ENCODE assay signal across 9 mouse cellular contexts in genomic region chr2:31088871-31089270, GRCm38 (mm10). TPM values are rescaled to one million over a fixed set of nuclear protein-coding genes. Genes with fewer than 3 reads are reported as not detected.
A peak's percentile ranks its signal among the peaks of the same experiment; 100 is the strongest.
DNase-seq lines count a peak whose midpoint lies in the region; ATAC-seq and TF ChIP-seq lines count a peak whose summit lies in the region.
"Had no signal": no experiment of that assay in that cellular context is flagged by ENCODE, and none has a peak within 500 bp of the region (broad histone marks: within the 10 kb centered on the region; RNA-seq: fewer than 3 reads in every experiment).

No protein-coding gene starts in this region.

- H3K4me3 ChIP-seq in heart, embryonic 10.5 days: no peak overlapping the region
- no peak overlapping the region for H3K4me3 ChIP-seq in heart, embryonic 11.5 days (ENCODE audit: low read depth, low read length)
- no peak overlapping the region for H3K4me3 ChIP-seq in lung, postnatal 0 days (ENCODE audit: low read depth, low read length)
- H3K4me3 ChIP-seq in embryonic facial prominence, embryonic 14.5 days (ENCODE audit: low read depth, low read length): no peak overlapping the region

- H3K9me3 ChIP-seq in heart, embryonic 10.5 days: no peaks in the 10 kb centered on the region
- no peaks in the 10 kb centered on the region for H3K9me3 ChIP-seq in heart, embryonic 11.5 days (replicated peaks; ENCODE audit: control insufficient read depth, low read length)
- no peaks in the 10 kb centered on the region for H3K9me3 ChIP-seq in lung, postnatal 0 days (ENCODE audit: low read length)
- H3K9me3 ChIP-seq in embryonic facial prominence, embryonic 14.5 days (ENCODE audit: control insufficient read depth, low read length): 0 out of 2 replicates have a peak, but pooled peaks cover 7% of the 10 kb centered on the region

- no peak for DNase-seq in heart, embryonic 10.5 days (ENCODE audit: low spot score)
- DNase-seq in lung, postnatal 0 days (ENCODE audit: low spot score): peak; percentile 11
- no peak for DNase-seq in lung, postnatal 14 days
- no peak for DNase-seq in embryonic facial prominence, embryonic 14.5 days (ENCODE audit: low spot score)
- peak; percentile 51 for DNase-seq in thymus, postnatal 0 days (ENCODE audit: low spot score)
- no peak for DNase-seq in urinary bladder, adult 18-20 months (ENCODE audit: low spot score in 2 of 2)
- DNase-seq in adrenal gland, adult (ENCODE audit: inconsistent age in 2 of 2, low spot score in 1 of 2): no peak
- DNase-seq: cerebellum, adult 11 months had no signal

- no peak overlapping the region for H3K4me2 ChIP-seq in heart, embryonic 11.5 days
- no peak overlapping the region for H3K4me2 ChIP-seq in lung, postnatal 0 days (replicated peaks; ENCODE audit: low read depth, low read length)
- no peak overlapping the region for H3K4me2 ChIP-seq in embryonic facial prominence, embryonic 14.5 days (ENCODE audit: low read depth, low read length)

- H3K36me3 ChIP-seq in heart, embryonic 10.5 days: peaks cover 15% of the 10 kb centered on the region
- peaks cover 8% of the 10 kb centered on the region; the same call in 1 of the 2 replicates for H3K36me3 ChIP-seq in heart, embryonic 11.5 days (ENCODE audit: control insufficient read depth, insufficient read depth, low read length)
- H3K36me3 ChIP-seq in lung, postnatal 0 days (ENCODE audit: insufficient read depth, low read length): peaks cover 6% of the 10 kb centered on the region; the same call in 1 of the 2 replicates
- peaks cover 16% of the 10 kb centered on the region for H3K36me3 ChIP-seq in embryonic facial prominence, embryonic 14.5 days (ENCODE audit: control insufficient read depth, insufficient read depth, low read length)

- WGBS in heart, embryonic 10.5 days: 75% methylated on average over 8 of the region's 8 CpGs
- 75% methylated on average over 8 of the region's 8 CpGs for WGBS in heart, embryonic 11.5 days (ENCODE audit: insufficient replicate concordance)
- WGBS in lung, postnatal 0 days: 75% methylated on average over 8 of the region's 8 CpGs
- WGBS in embryonic facial prominence, embryonic 14.5 days: 73% methylated on average over 8 of the region's 8 CpGs

- no peak overlapping the region for H3K9ac ChIP-seq in heart, embryonic 11.5 days (ENCODE audit: low read depth, low read length)
- no peak overlapping the region for H3K9ac ChIP-seq in lung, postnatal 0 days (replicated peaks; ENCODE audit: low read depth)
- H3K9ac ChIP-seq in embryonic facial prominence, embryonic 14.5 days (ENCODE audit: low read depth, low read length): no peak overlapping the region

- H3K27me3 ChIP-seq in heart, embryonic 10.5 days (ENCODE audit: insufficient read depth, poor library complexity, severe bottlenecking): no peaks in the 10 kb centered on the region
- no peaks in the 10 kb centered on the region for H3K27me3 ChIP-seq in heart, embryonic 11.5 days (ENCODE audit: control insufficient read depth, insufficient read depth, low read length)
- no peaks in the 10 kb centered on the region for H3K27me3 ChIP-seq in lung, postnatal 0 days (replicated peaks; ENCODE audit: insufficient read depth, low read length)
- H3K27me3 ChIP-seq in embryonic facial prominence, embryonic 14.5 days (replicated peaks; ENCODE audit: control insufficient read depth, insufficient read depth, low read length): no peaks in the 10 kb centered on the region

- H3K4me1 ChIP-seq in heart, embryonic 10.5 days: peaks cover 39% of the 10 kb centered on the region
- peaks cover 30% of the 10 kb centered on the region for H3K4me1 ChIP-seq in heart, embryonic 11.5 days (ENCODE audit: control insufficient read depth, insufficient read depth, low read length)
- peaks cover 6% of the 10 kb centered on the region; the same call in 1 of the 2 replicates for H3K4me1 ChIP-seq in lung, postnatal 0 days (ENCODE audit: insufficient read depth, low read depth, low read length)
- peaks cover 16% of the 10 kb centered on the region for H3K4me1 ChIP-seq in embryonic facial prominence, embryonic 14.5 days (ENCODE audit: control insufficient read depth, insufficient read depth, low read length)

- no peak for TF ChIP-seq EP300 in lung, postnatal 0 days (IDR thresholded peaks at IDR 0.05)

- TF ChIP-seq CTCF in lung, postnatal 0 days (IDR thresholded peaks at IDR 0.05): no peak

- ATAC-seq in heart, embryonic 11.5 days (replicated peaks; ENCODE audit: insufficient number of reproducible peaks, low FRiP score, low TSS enrichment): no peak
- no peak for ATAC-seq in lung, postnatal 0 days
- ATAC-seq in embryonic facial prominence, embryonic 14.5 days (ENCODE audit: low read depth): no peak

- H3K27ac ChIP-seq in heart, embryonic 10.5 days: peak overlapping the region; percentile 59; the same call in 1 of the 2 replicates
- no peak overlapping the region for H3K27ac ChIP-seq in heart, embryonic 11.5 days (ENCODE audit: low read depth, low read length)
- H3K27ac ChIP-seq in lung, postnatal 0 days (ENCODE audit: low read length): peak overlapping the region; percentile 8; the same call in 1 of the 2 replicates
- H3K27ac ChIP-seq in embryonic facial prominence, embryonic 14.5 days (replicated peaks; ENCODE audit: low read depth, low read length): peak overlapping the region; percentile 48; the same call in 1 of the 2 replicates

RNA-seq across cellular contexts. Expression of gene Fnbp1, which starts 52.9 kb away (rescaled TPM):
- polyA plus RNA-seq in heart, embryonic 10.5 days (2016; fragmentation: Nextera tagmentation; extraction: Ambion mirVana): 17.7 and 21.6 TPM in 2 replicates
- 19.5 and 20.4 TPM in 2 replicates for polyA plus RNA-seq in heart, embryonic 11.5 days (2014; fragmentation: Nextera tagmentation; extraction: Ambion mirVana)
- 7.2 and 10.0 TPM in 2 replicates for polyA plus RNA-seq in lung, postnatal 0 days (2015; fragmentation: Nextera tagmentation; extraction: Ambion mirVana)
- 21.7 and 24.9 TPM in 2 replicates for polyA plus RNA-seq in embryonic facial prominence, embryonic 14.5 days (2014; fragmentation: Nextera tagmentation; extraction: Ambion mirVana)
- 45.6 and 59.9 TPM in 2 replicates for polyA plus RNA-seq in thymus, postnatal 0 days (2015; fragmentation: Nextera tagmentation; extraction: Ambion mirVana)

Comparison
In these comparisons a context has a peak if more than half of its experiments do, and no peak if none do; other contexts are left out.
1. DNase-seq: peak in lung, postnatal 0 days (single experiment) and thymus, postnatal 0 days (single experiment); none in heart, embryonic 10.5 days (single experiment), lung, postnatal 14 days (single experiment), embryonic facial prominence, embryonic 14.5 days (single experiment), urinary bladder, adult 18-20 months (0 of 2) and adrenal gland, adult (0 of 2).